Mouse (Mus musculus) midbrain, embryonic 15.5 days (tissue): ENCODE measurements at regions not wholly inside any gene's neighbourhood (a gene's known extent, or its start where the extent isn't known, plus 50 kb on each side); places are given as distances from the start of the nearest gene placed in this dataset.

Source experiments
- ATAC-seq: fragments of 200-750 bp; cut with Nextera tagmentation; replicated peaks from 2 replicates; pipeline ENCODE4 v1.8.0; 2017; ENCODE audit warnings: moderate TSS enrichment
- H3K27ac ChIP-seq: fragments of 300-500 bp; sonication (generic); 2 replicates; pipeline ENCODE4 v1.5.1; 2015; ENCODE audit warnings: mild to moderate bottlenecking, inconsistent platforms
- H3K27me3 ChIP-seq: fragments of 300-500 bp; sonication (generic); replicated peaks from 2 replicates; pipeline ENCODE4 v1.6.1; 2015; ENCODE audit warnings: inconsistent platforms
- H3K36me3 ChIP-seq: fragments of 300-500 bp; sonication (generic); replicated peaks from 2 replicates; pipeline ENCODE4 v1.6.1; 2015; ENCODE audit warnings: inconsistent platforms
- H3K4me1 ChIP-seq: fragments of 300-500 bp; sonication (generic); 2 replicates; pipeline ENCODE4 v1.6.1; 2015; ENCODE audit warnings: inconsistent platforms
- H3K4me2 ChIP-seq: fragments of 300-500 bp; sonication (generic); 2 replicates; pipeline ENCODE4 v1.6.1; 2015; ENCODE audit warnings: inconsistent platforms, mild to moderate bottlenecking, moderate library complexity
- H3K4me3 ChIP-seq: fragments of 300-500 bp; sonication (generic); 2 replicates; pipeline ENCODE4 v1.5.1; 2015; ENCODE audit warnings: mild to moderate bottlenecking, inconsistent platforms
- H3K9ac ChIP-seq: fragments of 300-500 bp; sonication (generic); 2 replicates; pipeline ENCODE4 v1.6.1; 2015; ENCODE audit warnings: mild to moderate bottlenecking, inconsistent platforms
- H3K9me3 ChIP-seq: fragments of 300-500 bp; sonication (generic); 2 replicates; pipeline ENCODE4 v1.6.1; 2016; ENCODE audit warnings: inconsistent platforms
- WGBS: fragments of 180-500 bp; shearing (Covaris S2); methylation state at CpG from one replicate; pipeline ENCODE4 v1.1.7; 2015; ENCODE audit warnings: mixed read lengths; 5-methylcytosine and 5-hydroxymethylcytosine counted together

GRCm38 (mm10) chr17:83276000-83276891 lies 61.2 kb downstream of the Pkdcc start:
- ATAC-seq, result peak; percentile 69
- Histone ChIP-seq H3K27me3 (no peaks in the 10 kb centered on the region), H3K9ac (peak overlapping the region; percentile 66), H3K4me2 (peak overlapping the region; percentile 91), H3K27ac (peak overlapping the region; percentile 79), H3K4me1 (peaks cover 24% of the 10 kb centered on the region), H3K9me3 (no peaks in the 10 kb centered on the region), H3K4me3 (peak overlapping the region; percentile 49), H3K36me3 (no peaks in the 10 kb centered on the region)
- 5% methylated on average over 62 of the region's 64 CpGs for WGBS

DNA sequence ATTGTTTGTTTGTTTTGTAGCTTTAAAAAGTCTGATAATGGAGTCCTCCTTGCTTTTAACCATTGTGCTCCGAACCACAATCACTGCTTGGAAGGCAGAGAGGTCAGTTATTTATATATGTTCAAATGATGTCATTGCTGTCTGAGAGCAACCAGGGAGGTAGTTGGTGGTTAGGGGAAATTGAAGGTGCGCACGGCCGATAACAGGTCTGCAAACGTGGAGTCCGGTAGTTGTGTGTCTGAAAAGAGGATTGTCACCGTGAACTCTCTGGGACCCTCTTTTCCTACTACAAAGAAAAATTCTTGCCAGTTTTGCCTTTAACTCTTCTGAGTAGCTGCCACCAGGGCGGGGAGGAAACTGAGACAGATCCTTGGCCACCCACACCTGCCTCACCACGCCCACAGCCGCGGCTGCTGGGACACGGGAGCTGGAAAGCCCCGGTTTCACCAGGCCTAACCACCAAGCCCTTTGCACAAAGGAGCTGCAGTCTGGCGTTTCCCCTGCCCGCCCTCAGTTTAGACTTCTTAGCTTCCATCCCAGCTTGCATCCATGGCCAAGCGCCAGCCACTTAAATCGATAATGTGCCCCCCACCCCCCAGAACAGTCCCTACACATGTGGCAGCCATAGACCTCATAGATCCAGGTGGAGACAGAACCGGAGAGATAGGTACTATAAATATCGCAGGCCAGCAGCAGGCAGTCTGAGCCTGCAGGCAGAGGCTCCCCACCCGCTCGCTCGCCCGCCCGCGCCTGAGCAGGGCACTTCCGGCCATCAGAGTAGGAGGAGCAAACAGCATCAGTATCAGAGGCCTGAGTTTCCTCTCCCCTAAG lies 62.2 kb downstream of the Pkdcc start:
- H3K4me2 ChIP-seq, result peak overlapping the region; percentile 36
- ATAC-seq, result peak; percentile 51
- peak overlapping the region; percentile 16 for H3K4me3 ChIP-seq
- H3K9me3 ChIP-seq, result no peaks in the 10 kb centered on the region
- WGBS, result 26% methylated on average over 26 of the region's 26 CpGs
- H3K36me3 ChIP-seq, result no peaks in the 10 kb centered on the region
- 0 out of 2 replicates have a peak overlapping the region, but pooled peaks have one; percentile 14 for H3K9ac ChIP-seq
- H3K27me3 ChIP-seq, result no peaks in the 10 kb centered on the region
- H3K27ac ChIP-seq, result peak overlapping the region; percentile 62
- H3K4me1 ChIP-seq, result peaks cover 24% of the 10 kb centered on the region

DNA sequence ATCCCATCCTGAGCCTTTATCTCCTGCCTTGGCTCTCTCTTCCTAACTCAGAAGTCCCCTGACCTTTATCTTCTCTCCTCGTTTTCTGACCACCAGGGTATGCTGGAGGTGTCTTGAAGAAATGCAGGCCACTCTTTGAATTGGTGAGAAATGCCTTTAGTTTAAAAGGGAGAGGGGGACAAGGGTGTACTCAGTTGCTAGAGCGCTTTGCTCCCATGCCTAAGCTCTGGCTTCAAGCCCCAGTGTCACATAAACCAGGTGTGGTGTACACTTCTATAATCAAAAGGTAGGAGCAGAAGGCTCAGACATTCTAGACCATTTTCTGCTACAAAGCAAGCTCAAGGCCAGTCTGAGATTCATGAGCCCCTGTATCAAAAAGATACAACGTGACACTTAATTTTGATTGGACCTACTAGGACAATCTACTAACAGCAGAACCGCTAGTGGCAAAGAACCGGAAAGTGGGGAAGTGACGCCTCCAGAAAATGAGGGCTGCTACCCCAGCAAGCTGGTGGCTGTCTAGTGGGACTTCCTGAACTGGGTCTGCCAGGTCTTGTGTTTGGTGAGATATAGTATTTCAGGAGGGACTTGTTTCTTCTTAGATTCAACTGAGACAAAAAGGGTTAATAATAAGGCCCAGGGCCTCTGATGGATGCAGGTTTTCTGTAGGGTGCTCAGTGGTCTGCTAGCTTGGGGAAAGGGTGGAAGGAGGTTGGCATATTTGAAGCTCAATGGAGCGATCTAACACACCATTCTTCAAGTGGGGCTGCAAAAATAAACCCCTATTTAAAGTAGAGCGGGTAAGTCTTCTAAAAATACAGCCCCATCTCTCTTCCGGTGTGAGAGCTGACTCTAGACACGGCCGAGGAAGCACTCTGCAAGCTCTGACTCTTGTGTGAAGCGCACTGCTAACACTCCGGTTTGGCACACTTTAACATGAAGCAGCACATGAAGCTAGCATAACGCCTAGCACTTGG lies 63.1 kb downstream of the Pkdcc start:
- Histone ChIP-seq H3K4me2 (peak overlapping the region; percentile 36), H3K27ac (peak overlapping the region; percentile 62), H3K4me3 (no peak overlapping the region)

GRCm38 (mm10) chr17:83283328-83283727 lies 67.4 kb upstream of the Eml4 start:
- ATAC-seq, result no peak
- Histone ChIP-seq H3K9me3 (no peaks in the 10 kb centered on the region), H3K36me3 (no peaks in the 10 kb centered on the region), H3K27me3 (no peaks in the 10 kb centered on the region), H3K4me3 (no peak overlapping the region), H3K4me1 (peaks cover 10% of the 10 kb centered on the region), H3K4me2 (no peak overlapping the region), H3K27ac (no peak overlapping the region), H3K9ac (no peak overlapping the region)
- 78% methylated on average over 3 of the region's 3 CpGs for WGBS

More for the DNA sequence above, 63.1 kb downstream of the Pkdcc start:
- no peaks in the 10 kb centered on the region for H3K27me3 ChIP-seq
- no peaks in the 10 kb centered on the region for H3K36me3 ChIP-seq
- no peak overlapping the region for H3K9ac ChIP-seq
- 79% methylated on average over 14 of the region's 14 CpGs for WGBS
- no peak for ATAC-seq
- H3K4me1 ChIP-seq, result peaks cover 24% of the 10 kb centered on the region
- no peaks in the 10 kb centered on the region for H3K9me3 ChIP-seq

DNA sequence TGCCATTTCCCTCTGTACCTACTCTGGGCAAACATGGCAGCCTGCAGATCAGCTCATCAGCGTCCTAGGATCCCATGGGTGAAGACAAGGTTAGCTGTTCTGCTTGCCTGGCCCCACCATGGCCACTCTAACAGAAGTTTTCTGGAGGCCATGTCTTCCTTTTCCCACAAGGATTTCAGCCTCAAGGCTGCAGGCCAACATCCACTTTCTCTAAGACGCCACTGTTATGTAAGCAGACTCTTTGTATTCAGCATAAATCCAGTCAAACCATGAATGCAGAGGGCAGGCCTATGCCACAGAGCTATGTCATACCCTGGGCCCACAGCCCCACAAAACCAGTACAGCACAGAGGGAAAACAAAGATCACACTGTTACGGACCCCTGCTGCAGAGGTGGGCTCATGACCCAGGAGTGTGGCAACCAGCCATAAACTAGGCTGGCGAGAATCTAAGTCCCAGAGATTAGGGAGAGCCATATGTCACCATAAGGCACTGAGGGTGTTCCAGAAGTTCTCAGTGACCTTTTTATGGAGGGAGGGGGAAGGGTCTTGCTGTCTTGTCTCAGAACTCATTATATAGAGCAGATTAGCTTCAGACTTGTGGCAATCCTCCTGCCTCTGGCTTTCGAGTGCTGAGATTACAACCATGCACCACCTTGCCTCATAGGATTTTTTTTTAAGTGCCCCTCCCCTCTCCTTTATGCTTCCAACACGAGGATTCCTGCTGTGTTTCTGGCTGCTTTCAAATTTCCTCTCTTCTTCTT lies 63.2 kb upstream of the Eml4 start:
- H3K4me2 ChIP-seq, result peak overlapping the region; percentile 3
- peaks cover 10% of the 10 kb centered on the region for H3K4me1 ChIP-seq
- ATAC-seq, result peak; percentile 87
- no peaks in the 10 kb centered on the region for H3K9me3 ChIP-seq
- no peaks in the 10 kb centered on the region for H3K27me3 ChIP-seq
- no peak overlapping the region for H3K4me3 ChIP-seq
- H3K36me3 ChIP-seq, result no peaks in the 10 kb centered on the region
- H3K9ac ChIP-seq, result no peak overlapping the region
- 34% methylated on average over 6 of the region's 6 CpGs for WGBS
- H3K27ac ChIP-seq, result peak overlapping the region; percentile 72

GRCm38 (mm10) chr17:83288143-83288492 lies 62.6 kb upstream of the Eml4 start:
- H3K27ac ChIP-seq, result peak overlapping the region; percentile 72
- no peaks in the 10 kb centered on the region for H3K27me3 ChIP-seq
- H3K4me3 ChIP-seq, result no peak overlapping the region
- no peaks in the 10 kb centered on the region for H3K36me3 ChIP-seq
- peak overlapping the region; percentile 3 for H3K4me2 ChIP-seq
- WGBS, result 14% methylated on average over 7 of the region's 7 CpGs
- H3K4me1 ChIP-seq, result peaks cover 10% of the 10 kb centered on the region
- no peak overlapping the region for H3K9ac ChIP-seq
- ATAC-seq, result peak; percentile 89
- H3K9me3 ChIP-seq, result no peaks in the 10 kb centered on the region

DNA sequence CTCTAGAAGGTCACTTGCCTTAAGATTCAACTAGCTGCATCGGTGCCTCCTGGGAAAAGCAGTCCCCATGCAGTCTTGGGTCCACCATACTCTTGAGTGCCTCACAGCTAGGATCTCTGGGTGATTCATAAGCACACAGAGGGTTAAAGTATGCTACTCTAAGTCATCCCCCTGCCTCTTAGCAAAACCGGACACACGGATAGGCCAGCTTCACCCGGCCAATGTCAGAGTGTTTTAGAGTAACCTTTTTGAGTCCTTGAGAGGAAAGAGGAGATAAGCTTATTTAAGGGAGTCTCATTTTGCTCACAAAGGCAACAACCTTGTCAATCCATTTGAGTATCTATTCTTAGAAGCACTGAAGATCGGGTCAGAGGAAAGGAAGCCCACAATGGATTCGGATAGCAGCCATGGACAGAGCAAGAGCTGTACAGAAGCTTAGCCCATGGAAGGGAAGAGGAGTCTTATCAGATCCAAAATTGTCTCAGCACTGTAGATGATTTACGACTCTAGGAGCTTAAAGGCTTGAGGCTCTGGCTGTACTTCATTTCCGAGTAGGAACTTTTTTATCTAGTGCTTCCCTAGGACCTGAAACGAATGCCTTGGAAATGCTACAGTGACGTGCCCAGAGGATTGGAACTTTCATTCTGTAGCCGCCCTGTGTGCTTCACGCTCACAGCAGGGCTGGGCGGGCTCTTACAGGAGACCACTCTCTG lies 55.0 kb upstream of the Eml4 start:
- Histone ChIP-seq H3K9ac (no peak overlapping the region), H3K4me1 (no peaks in the 10 kb centered on the region), H3K4me3 (no peak overlapping the region), H3K36me3 (no peaks in the 10 kb centered on the region), H3K27ac (no peak overlapping the region), H3K4me2 (no peak overlapping the region), H3K27me3 (no peaks in the 10 kb centered on the region), H3K9me3 (no peaks in the 10 kb centered on the region)
- WGBS, result 89% methylated on average over 13 of the region's 13 CpGs
- no peak for ATAC-seq

- H3K4me2 ChIP-seq, result no peak overlapping the region
- no peak for ATAC-seq
- no peaks in the 10 kb centered on the region for H3K4me1 ChIP-seq
- H3K27me3 ChIP-seq, result no peaks in the 10 kb centered on the region
- H3K9ac ChIP-seq, result no peak overlapping the region
- H3K9me3 ChIP-seq, result no peaks in the 10 kb centered on the region
- H3K4me3 ChIP-seq, result no peak overlapping the region
- no peaks in the 10 kb centered on the region for H3K36me3 ChIP-seq
- no peak overlapping the region for H3K27ac ChIP-seq
- WGBS, result 67% methylated on average over 6 of the region's 6 CpGs
These were observed 53.2 kb upstream of the Eml4 start for GRCm38 (mm10) chr17:83297379-83298121.
